Mouse (Mus musculus) spleen, adult 2 months (tissue): ENCODE results near the gene Urgcp. TPM values are rescaled to one million over a fixed set of nuclear protein-coding genes. Genes with fewer than 3 reads are reported as not detected.

Source experiments
- DNase-seq, 2 experiments: peaks; one replicate each; pipeline versions ENCODE4 v3.0.0 to v3.0.0-alpha.2; 2012 to 2021; ENCODE audit warnings: low spot score in 2 of 2, low read depth in 1 of 2
- H3K27ac ChIP-seq: fragments of 200-500 bp; 2 replicates; pipeline ENCODE4 v1.5.1; 2012; ENCODE audit warnings: low read length, inconsistent platforms; ENCODE audit not compliant: insufficient read depth
- H3K27me3 ChIP-seq: fragments of 200-500 bp; 2 replicates; pipeline ENCODE4 v1.6.1; 2012; ENCODE audit warnings: mild to moderate bottlenecking, moderate library complexity, low read length, inconsistent platforms; ENCODE audit not compliant: control insufficient read depth, insufficient read depth
- H3K36me3 ChIP-seq: fragments of 200-500 bp; 2 replicates; pipeline ENCODE4 v1.6.1; 2012; ENCODE audit warnings: mild to moderate bottlenecking, low read length, inconsistent platforms; ENCODE audit not compliant: control insufficient read depth, insufficient read depth
- H3K4me1 ChIP-seq: fragments of 200-500 bp; 2 replicates; pipeline ENCODE4 v1.6.1; 2011; ENCODE audit warnings: inconsistent platforms; ENCODE audit not compliant: control insufficient read depth, insufficient read depth, insufficient read length
- H3K4me3 ChIP-seq: fragments of 200-500 bp; 2 replicates; pipeline ENCODE4 v1.5.1; 2011; ENCODE audit warnings: mild to moderate bottlenecking, inconsistent platforms; ENCODE audit not compliant: insufficient read depth, insufficient read length; ENCODE audit errors: extremely low read depth
- CTCF ChIP-seq: fragments of 200-500 bp; IDR thresholded peaks from 2 replicates; pipeline ENCODE4 v1.5.1; 2011; ENCODE audit warnings: mild to moderate bottlenecking, inconsistent platforms; ENCODE audit not compliant: insufficient read depth, insufficient read length, insufficient replicate concordance; ENCODE audit errors: extremely low read depth
- POLR2A ChIP-seq: fragments of 200-500 bp; IDR thresholded peaks from 2 replicates; pipeline ENCODE4 v1.6.1; 2011; ENCODE audit warnings: low read depth, low read length, inconsistent platforms
- WGBS: fragments of 180-500 bp; shearing (Covaris S2); methylation state at CpG from one replicate; pipeline ENCODE4 v1.1.7; 2018; 5-methylcytosine and 5-hydroxymethylcytosine counted together
- polyA plus RNA-seq: library from polyadenylated mRNA; depleted of rRNA; stranded (reverse); fragments of >200 nt; gene quantifications from 2 replicates; pipeline ENCODE4 v1.2.3, GENCODE M21; 2012

The Urgcp gene
- polyA plus RNA-seq, 1 experiment = 11.8 TPM

DNA sequence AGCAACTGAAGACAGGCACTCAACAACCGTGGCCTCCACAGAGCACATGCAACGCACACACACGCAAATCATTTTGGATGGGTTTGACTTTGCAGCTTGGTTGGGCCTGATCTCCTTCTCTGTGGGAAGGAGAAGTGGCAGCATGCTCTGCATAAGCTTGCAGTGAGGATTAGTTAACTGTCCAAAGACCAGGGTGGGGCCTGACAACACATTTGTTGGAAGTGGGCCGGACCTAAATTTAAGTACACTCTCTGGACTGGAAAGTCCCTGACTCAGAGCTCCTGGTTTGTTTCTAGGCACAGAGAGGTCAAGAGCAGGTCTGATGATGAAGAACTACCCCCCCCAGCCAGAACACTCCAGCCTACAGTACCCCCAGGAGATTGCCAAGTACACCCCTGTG lies 27.9 kb downstream of the Urgcp start:
- Histone ChIP-seq H3K4me1 (no peaks in the 10 kb centered on the region), H3K27ac (0 out of 2 replicates have a peak overlapping the region, but pooled peaks have one; percentile 0), H3K4me3 (no peak overlapping the region), H3K27me3 (no peaks in the 10 kb centered on the region), H3K36me3 (no peaks in the 10 kb centered on the region)
- no peak for DNase-seq
- TF ChIP-seq CTCF = no peak
- no peak for TF ChIP-seq POLR2A
- WGBS = 89% methylated on average over 4 of the region's 4 CpGs

DNA sequence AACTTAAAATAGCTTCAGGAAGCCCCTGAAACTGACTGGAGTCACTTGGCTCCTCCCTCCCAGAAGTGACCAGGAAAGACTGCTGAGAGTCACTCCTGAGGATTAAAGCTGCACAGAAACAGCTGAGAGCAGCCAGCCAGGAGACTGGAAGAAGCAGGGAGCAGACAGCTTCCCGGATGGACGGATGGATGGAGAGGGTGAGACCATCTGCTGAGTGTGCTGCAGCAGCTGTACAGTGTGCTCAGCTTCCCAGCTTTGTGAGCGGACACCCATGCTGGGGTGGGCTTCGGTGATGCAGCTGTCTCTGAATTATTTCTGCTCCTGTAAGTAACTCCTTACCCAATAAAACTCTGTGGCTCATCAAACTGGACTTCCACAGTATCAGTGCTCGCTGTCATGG lies 29.8 kb downstream of the Urgcp start:
- no peaks in the 10 kb centered on the region for H3K36me3 ChIP-seq

DNA sequence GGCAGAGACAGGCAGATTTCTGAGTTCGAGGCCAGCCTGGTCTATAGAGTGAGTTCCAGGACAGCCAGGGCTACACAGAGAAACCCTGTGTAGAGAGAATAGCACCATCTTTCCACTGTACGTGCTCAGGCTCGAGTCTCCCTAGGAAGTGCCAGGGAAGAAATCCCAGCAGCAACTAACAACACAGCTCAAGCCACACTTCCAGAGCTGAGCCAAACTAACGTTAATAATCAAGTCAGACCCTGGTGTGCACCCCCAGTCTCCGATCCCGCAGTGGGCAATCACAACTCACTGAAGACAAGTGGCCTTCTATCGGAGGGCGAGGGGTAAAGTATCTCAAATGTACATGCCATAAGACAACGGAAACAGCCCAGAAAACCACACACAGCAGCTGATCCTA lies 32.6 kb downstream of the Urgcp start:
- DNase-seq = no peak
- H3K27ac ChIP-seq = no peak overlapping the region
- H3K4me3 ChIP-seq = no peak overlapping the region
- TF ChIP-seq CTCF (no peak), POLR2A (no peak)
- no peaks in the 10 kb centered on the region for H3K36me3 ChIP-seq
- WGBS = 91% methylated on average over 9 of the region's 9 CpGs
- no peaks in the 10 kb centered on the region for H3K4me1 ChIP-seq
- no peaks in the 10 kb centered on the region for H3K27me3 ChIP-seq

More for the DNA sequence above, 29.8 kb downstream of the Urgcp start:
- DNase-seq = no peak
- TF ChIP-seq POLR2A (no peak), CTCF (no peak)
- Histone ChIP-seq H3K4me1 (no peaks in the 10 kb centered on the region), H3K27me3 (no peaks in the 10 kb centered on the region), H3K4me3 (no peak overlapping the region), H3K27ac (no peak overlapping the region)
- 96% methylated on average over 5 of the region's 5 CpGs for WGBS

DNA sequence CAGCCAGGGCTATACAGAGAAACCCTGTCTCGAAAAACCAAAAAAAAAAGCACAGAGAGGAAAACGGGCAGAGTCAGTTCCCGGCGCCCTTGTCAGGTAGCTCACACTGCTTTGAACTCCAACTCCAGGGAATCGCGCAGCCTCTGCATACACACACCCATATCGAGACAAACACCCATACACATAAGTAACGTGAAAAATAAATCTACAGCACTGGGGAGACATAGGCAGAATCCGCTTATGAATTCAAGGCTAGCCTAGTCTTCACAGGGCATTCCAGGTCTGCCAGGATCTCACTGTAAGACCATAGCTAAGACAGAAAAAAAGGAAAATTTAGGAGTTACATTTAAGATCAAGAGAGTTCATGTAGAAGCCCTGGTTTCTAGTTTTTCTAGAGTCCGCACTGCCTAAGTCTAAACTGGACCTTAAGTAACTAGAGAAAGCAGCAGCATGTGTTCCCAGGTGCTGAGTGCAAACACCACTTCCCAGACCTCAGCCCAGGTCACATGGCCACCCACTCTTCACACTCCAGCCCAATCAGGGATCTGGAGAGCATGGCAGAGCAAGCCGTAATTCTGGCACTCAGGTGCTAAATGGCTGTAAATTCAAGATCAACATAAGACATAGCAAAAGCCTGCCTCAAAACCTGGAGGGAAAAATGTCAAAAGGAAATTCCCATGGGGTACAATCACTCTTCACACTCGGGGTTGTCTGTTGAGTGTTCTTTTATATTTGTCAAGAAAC lies 43.4 kb downstream of the Urgcp start:
- peaks cover 5% of the 10 kb centered on the region; the same call in 1 of the 2 replicates for H3K4me1 ChIP-seq
- 95% methylated on average over 12 of the region's 12 CpGs for WGBS

DNA sequence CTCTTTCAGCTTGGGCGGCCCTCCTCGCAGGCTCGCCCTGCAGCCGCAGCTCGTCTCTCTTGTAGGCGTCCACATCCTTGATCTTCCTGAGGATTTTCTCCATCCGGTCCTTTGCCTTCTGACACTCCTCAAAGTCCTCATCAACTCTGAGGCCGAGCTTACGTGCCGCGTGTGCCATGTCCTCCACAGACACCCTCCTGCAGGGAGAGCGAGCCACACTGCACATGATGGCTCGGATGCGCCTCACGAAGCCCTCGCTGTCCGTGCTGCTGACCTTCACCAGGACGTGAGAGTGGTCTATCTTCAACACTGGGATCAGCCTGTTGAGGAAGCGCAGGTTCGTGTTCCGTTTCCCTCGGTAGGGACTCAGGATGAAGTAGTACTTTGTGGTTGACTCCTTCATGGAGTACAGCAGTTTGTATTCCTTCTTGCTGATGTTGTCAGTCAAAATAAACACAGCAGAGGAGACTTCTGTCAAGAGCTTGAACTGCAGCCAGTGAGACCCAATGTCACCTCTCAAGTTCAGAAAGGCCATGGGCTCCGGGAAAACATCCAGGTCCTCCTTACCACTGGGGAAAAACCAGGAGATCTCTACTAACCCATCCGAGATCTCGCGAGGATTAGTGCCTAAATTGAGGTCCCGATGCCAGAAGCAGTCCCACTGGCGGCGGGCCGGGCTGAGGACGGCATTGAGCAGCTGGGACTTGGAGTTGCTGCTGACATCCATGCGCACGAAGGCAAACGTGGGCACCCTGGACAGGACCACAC lies 45.1 kb downstream of the Urgcp start:
- no peak for DNase-seq
- H3K27ac ChIP-seq = 0 out of 2 replicates have a peak overlapping the region, but pooled peaks have one; percentile 2
- H3K4me3 ChIP-seq = no peak overlapping the region
- peaks cover 23% of the 10 kb centered on the region for H3K36me3 ChIP-seq
- TF ChIP-seq CTCF (no peak), POLR2A (no peak)
- peaks cover 5% of the 10 kb centered on the region; the same call in 1 of the 2 replicates for H3K4me1 ChIP-seq
- WGBS = 92% methylated on average over 34 of the region's 34 CpGs
- no peaks in the 10 kb centered on the region for H3K27me3 ChIP-seq

More for the DNA sequence above, 43.4 kb downstream of the Urgcp start:
- H3K4me3 ChIP-seq = no peak overlapping the region
- DNase-seq = no peak
- H3K27me3 ChIP-seq = no peaks in the 10 kb centered on the region
- TF ChIP-seq CTCF (no peak), POLR2A (no peak)
- peaks cover 30% of the 10 kb centered on the region for H3K36me3 ChIP-seq
- no peak overlapping the region for H3K27ac ChIP-seq

DNA sequence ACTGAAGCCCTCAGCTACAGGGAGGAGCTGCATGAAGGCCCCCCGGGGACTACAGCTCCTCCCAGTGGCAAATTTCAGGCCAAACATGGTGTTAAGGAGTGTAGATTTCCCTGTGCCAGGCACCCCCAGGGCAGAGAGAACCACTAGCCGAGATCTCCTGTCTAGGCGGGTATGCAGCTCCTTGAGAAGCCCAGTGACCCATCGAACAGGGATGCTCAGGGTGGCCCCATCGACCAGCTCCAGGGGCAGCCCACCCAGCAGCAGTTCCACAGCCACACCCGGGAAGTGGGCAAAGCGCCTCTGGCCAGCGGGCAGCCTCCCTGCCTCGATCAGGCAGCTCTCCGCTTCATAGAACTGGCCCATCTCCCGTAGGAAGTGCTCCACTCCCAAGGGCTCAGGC lies 45.9 kb downstream of the Urgcp start:
- peaks cover 5% of the 10 kb centered on the region; the same call in 1 of the 2 replicates for H3K4me1 ChIP-seq
- H3K36me3 ChIP-seq = peaks cover 21% of the 10 kb centered on the region
- H3K4me3 ChIP-seq = no peak overlapping the region
- H3K27ac ChIP-seq = no peak overlapping the region
- TF ChIP-seq POLR2A = no peak
- no peak for DNase-seq
- H3K27me3 ChIP-seq = no peaks in the 10 kb centered on the region
- 93% methylated on average over 11 of the region's 11 CpGs for WGBS

DNA sequence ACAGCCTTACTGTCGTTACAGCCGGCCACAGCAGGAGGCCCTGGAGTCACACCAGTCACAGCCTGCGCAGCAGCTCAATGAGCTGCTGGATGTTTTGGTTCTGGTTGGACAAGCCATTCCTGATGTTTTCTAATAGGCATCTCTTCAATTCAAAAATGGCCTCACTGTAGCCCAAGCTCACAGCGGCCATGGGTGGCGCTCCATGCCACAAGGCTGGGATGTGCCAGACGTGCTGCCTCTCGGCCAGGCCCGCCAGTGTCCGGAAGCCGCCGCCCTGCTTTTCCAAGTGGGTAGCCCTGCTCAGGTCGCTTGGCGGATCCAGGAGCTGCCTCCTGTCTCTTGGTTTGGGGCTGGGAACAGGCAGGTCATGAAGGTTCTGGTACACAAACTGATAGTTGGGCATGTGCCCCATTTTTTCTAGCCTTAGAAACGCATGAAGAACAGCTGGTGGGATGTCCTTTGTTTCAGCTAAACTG lies 46.5 kb downstream of the Urgcp start, which contains the start of gene Mrps24:
Gene Mrps24 (minus strand): TSS at position 51 of the 476 bp plus-strand sequence.
- Histone ChIP-seq H3K27me3 (no peaks in the 10 kb centered on the region), H3K27ac (no peak within 1 kb of the TSS), H3K4me3 (no peak within 1 kb of the TSS), H3K36me3 (peaks cover 21% of the 10 kb centered on the region), H3K4me1 (peaks cover 5% of the 10 kb centered on the region; the same call in 1 of the 2 replicates)
- 95% methylated on average over 14 of the region's 14 CpGs for WGBS
- no peak for TF ChIP-seq CTCF
- no peak for TF ChIP-seq POLR2A
- DNase-seq = no peak
